Mouse (Mus musculus) testis, adult 2 months (tissue): ENCODE data around the gene Cdc42ep2. TPM values are rescaled to one million over a fixed set of nuclear protein-coding genes. Genes with fewer than 3 reads are reported as not detected.

Experiments
- H3K27ac ChIP-seq: fragments of 200-500 bp; 2 replicates; pipeline ENCODE4 v1.5.1; 2012; ENCODE audit warnings: low read depth, low read length; ENCODE audit not compliant: control insufficient read depth, insufficient read depth
- H3K27me3 ChIP-seq: fragments of 200-500 bp; 2 replicates; pipeline ENCODE4 v1.6.1; 2012; ENCODE audit warnings: mild to moderate bottlenecking, low read length, moderate library complexity; ENCODE audit not compliant: control insufficient read depth, insufficient read depth
- H3K36me3 ChIP-seq: fragments of 200-500 bp; 2 replicates; pipeline ENCODE4 v1.6.1; 2012; ENCODE audit warnings: mild to moderate bottlenecking, low read length; ENCODE audit not compliant: control insufficient read depth, insufficient read depth
- H3K4me1 ChIP-seq: fragments of 200-500 bp; 2 replicates; pipeline ENCODE4 v1.6.1; 2012; ENCODE audit warnings: low read length; ENCODE audit not compliant: control insufficient read depth, insufficient read depth
- H3K4me3 ChIP-seq: fragments of 200-500 bp; 2 replicates; pipeline ENCODE4 v1.5.1; 2012; ENCODE audit warnings: low read depth, mild to moderate bottlenecking, low read length, moderate library complexity, mixed read lengths; ENCODE audit not compliant: control insufficient read depth
- CTCF ChIP-seq: fragments of 200-500 bp; IDR thresholded peaks from 2 replicates; pipeline ENCODE4 v1.5.1; 2012; ENCODE audit warnings: low read depth, mild to moderate bottlenecking, inconsistent platforms, low read length, moderate library complexity; ENCODE audit not compliant: control insufficient read depth, insufficient read depth, insufficient replicate concordance
- POLR2A ChIP-seq: fragments of 200-500 bp; IDR thresholded peaks from 2 replicates; pipeline ENCODE4 v1.6.1; 2012; ENCODE audit warnings: low read depth, mild to moderate bottlenecking, inconsistent platforms, low read length, moderate library complexity; ENCODE audit not compliant: control insufficient read depth
- polyA plus RNA-seq: library from polyadenylated mRNA; depleted of rRNA; stranded (reverse); fragments of >200 nt; gene quantifications from 2 replicates; pipeline ENCODE4 v1.2.3, GENCODE M21; 2012

Gene Cdc42ep2
- polyA plus RNA-seq, 1 experiment = 0.89 TPM

GRCm38 (mm10) chr19:5942581-5942980 lies 18.0 kb upstream of the Cdc42ep2 start:
- TF ChIP-seq POLR2A = no peak
- no peak for TF ChIP-seq CTCF
- no peaks in the 10 kb centered on the region; the same call in none of the 2 replicates for H3K36me3 ChIP-seq
- H3K4me3 ChIP-seq = no peak overlapping the region
- no peak overlapping the region for H3K27ac ChIP-seq
- no peaks in the 10 kb centered on the region for H3K27me3 ChIP-seq
- H3K4me1 ChIP-seq = peaks cover 10% of the 10 kb centered on the region

GRCm38 (mm10) chr19:5940656-5941055 lies 16.0 kb upstream of the Cdc42ep2 start:
- Histone ChIP-seq H3K27ac (peak overlapping the region; percentile 27), H3K27me3 (no peaks in the 10 kb centered on the region), H3K36me3 (no peaks in the 10 kb centered on the region; the same call in 1 of the 2 replicates), H3K4me3 (no peak overlapping the region), H3K4me1 (peaks cover 14% of the 10 kb centered on the region)
- TF ChIP-seq CTCF (no peak), POLR2A (no peak)

GRCm38 (mm10) chr19:5940173-5940572 lies 15.6 kb upstream of the Cdc42ep2 start:
- no peak for TF ChIP-seq POLR2A
- no peak for TF ChIP-seq CTCF

GRCm38 (mm10) chr19:5939715-5940114 lies 15.1 kb upstream of the Cdc42ep2 start:
- no peaks in the 10 kb centered on the region; the same call in 1 of the 2 replicates for H3K36me3 ChIP-seq
- no peaks in the 10 kb centered on the region for H3K27me3 ChIP-seq
- H3K4me3 ChIP-seq = no peak overlapping the region
- H3K27ac ChIP-seq = no peak overlapping the region
- peaks cover 14% of the 10 kb centered on the region for H3K4me1 ChIP-seq
- no peak for TF ChIP-seq POLR2A
- no peak for TF ChIP-seq CTCF

More at GRCm38 (mm10) chr19:5940173-5940572, 15.6 kb upstream of the Cdc42ep2 start:
- H3K4me3 ChIP-seq = no peak overlapping the region
- H3K36me3 ChIP-seq = no peaks in the 10 kb centered on the region; the same call in 1 of the 2 replicates
- no peaks in the 10 kb centered on the region for H3K27me3 ChIP-seq
- H3K27ac ChIP-seq = no peak overlapping the region
- H3K4me1 ChIP-seq = peaks cover 14% of the 10 kb centered on the region

- no peak overlapping the region for H3K27ac ChIP-seq
Observed at GRCm38 (mm10) chr19:5938516-5938915, 13.9 kb upstream of the Cdc42ep2 start.

GRCm38 (mm10) chr19:5937836-5938406 lies 13.3 kb upstream of the Cdc42ep2 start:
- TF ChIP-seq POLR2A (peak; percentile 30; the same call in 1 of the 2 replicates), CTCF (no peak)
- no peak overlapping the region for H3K4me3 ChIP-seq
- no peaks in the 10 kb centered on the region for H3K36me3 ChIP-seq
- peaks cover 14% of the 10 kb centered on the region for H3K4me1 ChIP-seq
- H3K27ac ChIP-seq = peak overlapping the region; percentile 26; the same call in 1 of the 2 replicates
- H3K27me3 ChIP-seq = no peaks in the 10 kb centered on the region

More at GRCm38 (mm10) chr19:5938516-5938915, 13.9 kb upstream of the Cdc42ep2 start:
- no peaks in the 10 kb centered on the region for H3K27me3 ChIP-seq
- H3K36me3 ChIP-seq = no peaks in the 10 kb centered on the region; the same call in 1 of the 2 replicates
- H3K4me3 ChIP-seq = no peak overlapping the region
- no peak for TF ChIP-seq CTCF
- no peak for TF ChIP-seq POLR2A
- peaks cover 14% of the 10 kb centered on the region for H3K4me1 ChIP-seq

GRCm38 (mm10) chr19:5937095-5937835 lies 12.6 kb upstream of the Cdc42ep2 start:
- Histone ChIP-seq H3K4me1 (peaks cover 14% of the 10 kb centered on the region), H3K36me3 (no peaks in the 10 kb centered on the region), H3K27me3 (no peaks in the 10 kb centered on the region), H3K4me3 (peak overlapping the region; percentile 44), H3K27ac (peak overlapping the region; percentile 26; the same call in 1 of the 2 replicates)
- TF ChIP-seq CTCF = no peak
- TF ChIP-seq POLR2A = no peak
